Mouse (Mus musculus) hindbrain, embryonic 14.5 days (tissue): Measurements from ENCODE around the gene Gpatch8. TPM values are rescaled to one million over a fixed set of nuclear protein-coding genes. Genes with fewer than 3 reads are reported as not detected.

Experiments
- ATAC-seq: fragments of 200-750 bp; cut with Nextera tagmentation; 2 replicates; pipeline ENCODE4 v1.8.0; 2017; ENCODE audit warnings: moderate number of reproducible peaks, mild to moderate bottlenecking, moderate TSS enrichment, moderate library complexity; ENCODE audit not compliant: low FRiP score
- DNase-seq: peaks from one replicate; pipeline ENCODE4 v3.0.0-alpha.2; 2015; ENCODE audit warnings: low spot score
- H3K27ac ChIP-seq: fragments of 300-500 bp; sonication (generic); 2 replicates; pipeline ENCODE4 v1.5.1; 2014; ENCODE audit warnings: mild to moderate bottlenecking, moderate library complexity
- H3K27me3 ChIP-seq: fragments of 300-500 bp; sonication (generic); 2 replicates; pipeline ENCODE4 v1.6.1; 2014; ENCODE audit warnings: mild to moderate bottlenecking, low read length, mixed read lengths; ENCODE audit not compliant: control insufficient read depth, insufficient read depth
- H3K36me3 ChIP-seq: fragments of 300-500 bp; sonication (generic); replicated peaks from 2 replicates; pipeline ENCODE4 v1.6.1; 2014; ENCODE audit not compliant: control insufficient read depth, insufficient read depth
- H3K4me1 ChIP-seq: fragments of 300-500 bp; sonication (generic); replicated peaks from 2 replicates; pipeline ENCODE4 v1.6.1; 2014; ENCODE audit warnings: antibody characterized with exemption, low read length, mixed read lengths; ENCODE audit not compliant: control insufficient read depth, insufficient read depth
- H3K4me2 ChIP-seq: fragments of 300-500 bp; sonication (generic); replicated peaks from 2 replicates; pipeline ENCODE4 v1.6.1; 2014; ENCODE audit warnings: mild to moderate bottlenecking, moderate library complexity
- H3K4me3 ChIP-seq: fragments of 300-500 bp; sonication (generic); replicated peaks from 2 replicates; pipeline ENCODE4 v1.5.1; 2014; ENCODE audit warnings: mild to moderate bottlenecking, low read length
- H3K9ac ChIP-seq: fragments of 300-500 bp; sonication (generic); 2 replicates; pipeline ENCODE4 v1.6.1; 2014
- H3K9me3 ChIP-seq: fragments of 300-500 bp; sonication (generic); 2 replicates; pipeline ENCODE4 v1.6.1; 2016; ENCODE audit warnings: low read length; ENCODE audit not compliant: control insufficient read depth
- WGBS: fragments of 180-500 bp; shearing (Covaris S2); extraction: QIAGEN DNeasy Blood & Tissue Kit; methylation state at CpG from one replicate; pipeline ENCODE4 v1.1.7; 2014; 5-methylcytosine and 5-hydroxymethylcytosine counted together
- polyA plus RNA-seq: library from polyadenylated mRNA; unstranded; fragments of >200 nt; fragmentation: Nextera tagmentation; extraction: Ambion mirVana; gene quantifications from 2 replicates; pipeline ENCODE4 v1.2.1, GENCODE M21; 2014

Gene Gpatch8
- 48.2 and 55.3 TPM in 2 replicates for polyA plus RNA-seq

DNA sequence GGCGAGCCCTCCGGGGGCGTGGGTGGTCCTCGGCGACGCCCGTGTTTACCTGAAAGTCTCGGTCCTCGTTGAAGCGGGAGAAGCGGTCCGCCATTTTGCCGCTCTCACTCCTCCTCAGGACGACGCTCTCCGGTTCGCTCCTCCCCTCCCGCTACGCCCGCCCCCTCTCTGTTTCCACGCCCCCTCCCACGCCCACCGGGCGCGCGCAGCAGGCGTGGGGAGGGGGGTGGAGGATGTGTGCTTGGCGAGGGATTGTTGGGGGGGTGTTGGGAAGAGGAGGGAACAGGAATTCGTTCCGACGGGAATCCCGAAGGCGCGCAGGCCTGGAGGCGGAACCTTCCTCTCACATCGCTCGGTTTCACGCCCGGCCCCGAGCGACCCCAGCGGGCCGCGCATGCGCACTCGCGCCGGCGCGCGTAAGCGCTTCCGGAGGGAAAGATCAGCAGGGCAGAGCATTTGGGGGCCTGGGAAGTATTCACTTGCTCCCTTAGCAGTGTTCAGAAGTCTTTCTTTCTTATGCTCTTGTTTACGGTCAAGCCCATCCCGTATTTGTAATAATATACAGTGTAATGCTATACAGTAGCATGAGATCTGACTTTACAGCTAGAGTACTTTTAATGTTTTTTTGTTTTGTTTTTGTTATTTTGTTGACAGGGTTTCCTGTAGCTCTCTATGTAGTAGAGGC, at the start of gene Gpatch8:
Gpatch8 (minus strand) TSS at position 362 of the 685 bp plus-strand sequence.
- H3K4me2 ChIP-seq: peak within 1 kb of the TSS; percentile 63
- ATAC-seq (peak; percentile 97), DNase-seq (peak; percentile 97)
- peaks cover 31% of the 10 kb centered on the region for H3K4me1 ChIP-seq
- peak within 1 kb of the TSS; percentile 97 for H3K9ac ChIP-seq
- under 1% methylated on average over 55 of the region's 55 CpGs for WGBS
- H3K4me3 ChIP-seq: peak within 1 kb of the TSS; percentile 93
- peak within 1 kb of the TSS; percentile 96 for H3K27ac ChIP-seq
- no peaks in the 10 kb centered on the region for H3K36me3 ChIP-seq
- no peaks in the 10 kb centered on the region for H3K27me3 ChIP-seq
- no peaks in the 10 kb centered on the region for H3K9me3 ChIP-seq

DNA sequence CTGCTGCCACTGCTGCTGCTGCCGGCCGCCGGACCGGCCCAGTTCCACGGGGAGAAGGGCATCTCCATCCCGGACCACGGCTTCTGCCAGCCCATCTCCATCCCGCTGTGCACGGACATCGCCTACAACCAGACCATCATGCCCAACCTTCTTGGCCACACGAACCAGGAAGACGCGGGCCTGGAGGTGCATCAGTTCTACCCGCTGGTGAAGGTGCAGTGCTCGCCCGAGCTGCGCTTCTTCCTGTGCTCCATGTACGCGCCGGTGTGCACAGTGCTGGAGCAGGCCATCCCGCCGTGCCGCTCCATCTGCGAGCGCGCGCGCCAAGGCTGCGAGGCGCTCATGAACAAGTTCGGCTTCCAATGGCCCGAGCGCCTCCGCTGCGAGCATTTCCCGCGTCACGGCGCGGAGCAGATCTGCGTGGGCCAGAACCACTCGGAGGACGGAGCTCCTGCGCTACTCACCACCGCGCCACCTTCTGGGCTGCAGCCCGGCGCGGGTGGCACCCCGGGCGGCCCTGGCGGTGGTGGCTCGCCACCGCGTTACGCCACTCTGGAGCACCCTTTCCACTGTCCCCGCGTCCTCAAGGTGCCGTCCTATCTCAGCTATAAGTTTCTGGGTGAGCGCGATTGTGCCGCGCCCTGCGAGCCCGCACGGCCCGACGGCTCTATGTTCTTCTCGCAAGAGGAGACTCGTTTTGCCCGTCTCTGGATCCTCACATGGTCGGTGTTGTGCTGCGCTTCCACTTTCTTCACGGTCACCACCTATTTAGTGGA, 48.8 kb upstream of the Gpatch8 start:
- under 1% methylated on average over 74 of the region's 74 CpGs for WGBS
- peaks cover 21% of the 10 kb centered on the region; the same call in 1 of the 2 replicates for H3K4me1 ChIP-seq
- peak overlapping the region; percentile 75 for H3K4me3 ChIP-seq
- no peaks in the 10 kb centered on the region for H3K36me3 ChIP-seq
- H3K27ac ChIP-seq: peak overlapping the region; percentile 86
- DNase-seq (peak; percentile 67), ATAC-seq (peak; percentile 32)
- H3K9me3 ChIP-seq: no peaks in the 10 kb centered on the region
- H3K27me3 ChIP-seq: peaks cover 10% of the 10 kb centered on the region; the same call in 1 of the 2 replicates
- H3K4me2 ChIP-seq: peak overlapping the region; percentile 89
- H3K9ac ChIP-seq: peak overlapping the region; percentile 71

DNA sequence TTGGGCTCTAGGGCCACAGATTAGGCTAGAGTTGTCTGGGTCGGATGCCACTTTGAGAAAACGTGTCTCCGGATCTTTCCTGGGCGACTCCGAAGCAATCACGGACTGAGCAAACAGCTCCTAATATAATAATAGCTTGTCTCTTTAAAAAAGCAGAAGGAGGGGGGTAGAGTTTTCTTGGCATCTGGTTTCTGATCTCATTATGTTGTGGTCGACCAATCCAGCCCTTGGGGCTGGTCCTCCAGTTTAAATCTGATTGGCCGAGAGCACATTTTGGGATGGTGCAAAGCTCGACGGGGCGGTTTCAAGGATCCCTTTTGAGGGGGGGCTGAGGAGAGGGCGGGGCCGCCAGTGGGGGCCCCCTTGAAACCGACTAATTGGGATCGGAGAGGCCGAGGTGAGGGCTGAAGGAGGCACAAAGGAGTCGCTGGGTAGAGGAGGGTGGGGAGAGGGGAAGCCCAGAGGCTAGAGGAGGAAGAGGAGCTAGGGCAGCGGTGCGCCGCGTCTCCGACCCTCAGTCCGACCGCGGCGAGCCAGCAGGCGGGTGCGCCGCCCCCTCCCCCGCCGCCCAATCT, 47.9 kb upstream of the Gpatch8 start, which contains the start of gene Fzd2:
Fzd2 (plus strand) TSS at position 387 of the 575 bp plus-strand sequence.
- under 1% methylated on average over 31 of the region's 31 CpGs for WGBS
- Histone ChIP-seq H3K9me3 (no peaks in the 10 kb centered on the region), H3K4me1 (peaks cover 19% of the 10 kb centered on the region; the same call in 1 of the 2 replicates), H3K27me3 (peaks cover 10% of the 10 kb centered on the region; the same call in 1 of the 2 replicates), H3K4me2 (peak within 1 kb of the TSS; percentile 89), H3K4me3 (peak within 1 kb of the TSS; percentile 75), H3K27ac (peak within 1 kb of the TSS; percentile 86), H3K36me3 (no peaks in the 10 kb centered on the region), H3K9ac (peak within 1 kb of the TSS; percentile 71)
- ATAC-seq: peak; percentile 95
- DNase-seq: peak; percentile 90

DNA sequence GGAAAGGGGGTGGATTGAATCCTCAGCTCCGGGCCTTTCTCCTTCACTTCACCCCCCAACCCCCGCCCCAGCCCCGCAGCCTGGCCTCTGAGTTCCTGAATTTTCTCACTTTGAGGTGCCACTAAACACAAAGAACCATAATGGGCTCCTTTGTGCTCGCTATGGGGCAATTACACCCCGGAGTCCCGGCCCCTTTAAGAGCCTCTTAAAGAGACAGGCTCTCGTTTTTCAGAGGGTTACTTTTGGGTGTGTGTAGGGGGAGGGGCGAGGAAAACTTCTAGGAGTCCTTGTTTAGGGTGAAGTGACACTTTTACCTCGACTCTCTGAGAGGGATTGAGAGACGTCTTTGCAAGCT, 47.3 kb upstream of the Gpatch8 start:
- Histone ChIP-seq H3K4me3 (peak overlapping the region; percentile 75), H3K4me2 (peak overlapping the region; percentile 89), H3K27me3 (peaks cover 10% of the 10 kb centered on the region; the same call in 1 of the 2 replicates), H3K36me3 (no peaks in the 10 kb centered on the region), H3K27ac (peak overlapping the region; percentile 86), H3K9ac (peak overlapping the region; percentile 52; the same call in 1 of the 2 replicates), H3K9me3 (no peaks in the 10 kb centered on the region), H3K4me1 (peaks cover 18% of the 10 kb centered on the region; the same call in 1 of the 2 replicates)
- DNase-seq (peak; percentile 66), ATAC-seq (peak; percentile 46)
- WGBS: 3% methylated on average over 10 of the region's 10 CpGs

DNA sequence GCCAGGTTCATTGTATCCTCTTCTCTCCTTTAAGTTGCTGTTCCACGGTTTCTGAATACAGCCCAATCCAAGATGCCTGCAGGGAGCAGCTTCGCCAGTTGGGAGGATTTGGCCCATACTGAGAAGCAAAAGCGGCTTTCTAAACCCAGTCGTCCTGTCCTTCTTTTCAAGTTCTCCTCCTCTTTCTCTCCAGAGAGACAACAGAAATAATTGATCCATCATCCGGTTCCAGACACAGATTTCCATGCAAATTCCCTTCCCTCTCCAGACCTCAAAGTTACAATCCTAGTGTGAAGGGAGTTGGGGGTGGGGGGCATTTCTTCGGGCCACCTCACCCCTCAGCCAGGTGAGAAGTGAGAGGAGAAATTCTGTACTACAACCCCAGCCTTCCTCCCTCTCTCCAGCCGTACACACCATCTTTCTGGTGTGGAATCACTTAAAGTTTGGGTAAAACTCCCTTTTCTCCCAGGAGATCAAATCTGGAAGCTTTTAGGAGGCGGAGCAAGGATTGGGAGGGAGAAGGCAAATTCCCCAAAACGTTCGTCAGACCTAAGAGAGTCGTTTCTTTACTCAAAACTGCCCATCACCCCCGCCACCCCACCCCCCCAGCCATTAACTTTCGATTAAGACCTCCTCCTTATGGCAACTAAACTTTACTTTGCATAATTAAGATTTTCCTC, 46.8 kb upstream of the Gpatch8 start:
- H3K9ac ChIP-seq: peak overlapping the region; percentile 52; the same call in 1 of the 2 replicates
- DNase-seq: no peak
- peak overlapping the region; percentile 89 for H3K4me2 ChIP-seq
- peaks cover 10% of the 10 kb centered on the region; the same call in 1 of the 2 replicates for H3K27me3 ChIP-seq
- H3K36me3 ChIP-seq: no peaks in the 10 kb centered on the region
- H3K27ac ChIP-seq: peak overlapping the region; percentile 86
- ATAC-seq: no peak
- H3K4me1 ChIP-seq: peaks cover 18% of the 10 kb centered on the region; the same call in 1 of the 2 replicates
- H3K4me3 ChIP-seq: peak overlapping the region; percentile 75
- WGBS: under 1% methylated on average over 13 of the region's 13 CpGs
- H3K9me3 ChIP-seq: no peaks in the 10 kb centered on the region

DNA sequence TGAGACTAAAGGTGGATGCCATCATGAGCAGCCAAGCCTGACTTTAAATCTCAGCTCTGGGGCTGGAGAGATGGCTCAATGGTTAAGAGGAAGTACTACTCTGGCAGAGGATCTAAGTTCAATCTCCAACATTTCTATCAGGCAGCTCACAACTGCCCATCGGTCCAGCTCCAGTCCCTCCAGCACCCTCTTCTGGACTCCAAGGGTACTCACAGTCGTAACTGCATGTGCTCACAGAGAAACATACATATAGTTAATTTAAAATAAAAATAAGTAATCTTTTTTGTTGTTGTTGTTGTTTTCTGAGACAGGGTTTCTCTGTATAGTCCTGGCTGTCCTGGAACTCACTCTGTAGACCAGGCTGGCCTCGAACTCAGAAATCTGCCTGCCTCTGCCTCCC, 43.7 kb upstream of the Gpatch8 start:
- ATAC-seq (no peak), DNase-seq (no peak)
- no peaks in the 10 kb centered on the region for H3K27me3 ChIP-seq
- no peaks in the 10 kb centered on the region for H3K4me1 ChIP-seq
- H3K9ac ChIP-seq: no peak overlapping the region
- H3K36me3 ChIP-seq: no peaks in the 10 kb centered on the region
- H3K4me3 ChIP-seq: no peak overlapping the region
- H3K4me2 ChIP-seq: no peak overlapping the region
- H3K27ac ChIP-seq: no peak overlapping the region
- 89% methylated on average over 3 of the region's 3 CpGs for WGBS
- no peaks in the 10 kb centered on the region for H3K9me3 ChIP-seq

DNA sequence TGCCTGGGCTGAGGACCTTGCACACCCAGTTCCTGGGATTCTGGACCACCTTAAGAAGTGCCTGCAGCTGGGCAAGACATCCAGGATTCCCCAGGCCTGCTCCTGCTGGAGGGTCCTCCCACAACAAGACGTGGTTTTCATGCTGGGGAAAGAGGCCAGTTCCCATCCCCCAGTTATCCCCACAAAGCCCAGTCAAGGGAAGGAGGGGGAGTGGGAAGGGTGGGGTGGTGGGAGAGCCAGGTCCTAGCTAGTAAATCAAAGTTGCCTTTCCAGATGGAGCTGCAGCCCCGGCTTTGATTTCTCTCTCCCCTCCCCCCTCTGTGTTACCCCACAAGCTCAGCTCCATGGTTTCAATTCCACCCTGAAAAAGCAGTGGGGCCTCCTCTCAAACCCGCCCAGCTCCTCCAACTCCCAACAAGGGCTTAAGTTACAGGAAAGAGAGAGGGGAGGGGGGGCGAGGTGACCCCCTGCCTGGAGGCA, 39.2 kb upstream of the Gpatch8 start:
- Histone ChIP-seq H3K9ac (no peak overlapping the region), H3K27me3 (no peaks in the 10 kb centered on the region), H3K4me1 (no peaks in the 10 kb centered on the region), H3K27ac (no peak overlapping the region), H3K4me2 (no peak overlapping the region), H3K4me3 (no peak overlapping the region), H3K9me3 (no peaks in the 10 kb centered on the region), H3K36me3 (no peaks in the 10 kb centered on the region)
- WGBS: 11% methylated on average over 3 of the region's 4 CpGs
- no peak for DNase-seq
- ATAC-seq: no peak

DNA sequence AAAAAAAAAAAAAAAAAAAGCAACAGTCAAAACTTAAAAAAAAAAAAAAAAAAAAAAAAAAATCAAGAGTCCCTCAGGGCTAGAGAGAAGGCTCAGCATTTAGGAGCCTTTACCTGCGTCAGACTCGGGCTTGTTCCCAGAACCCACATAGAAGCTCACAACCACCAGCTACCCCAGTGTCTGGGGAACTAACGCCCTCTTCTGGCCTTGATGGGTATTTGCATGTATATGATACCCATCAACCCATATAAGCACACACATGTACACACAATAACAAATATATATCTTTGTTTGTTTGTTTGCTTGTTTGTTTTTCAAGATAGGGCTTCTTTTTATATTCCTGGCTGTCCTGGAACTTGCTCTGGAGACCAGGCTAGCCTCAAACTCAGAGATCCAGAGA, 31.4 kb upstream of the Gpatch8 start:
- Histone ChIP-seq H3K27ac (no peak overlapping the region), H3K4me1 (no peaks in the 10 kb centered on the region), H3K4me3 (no peak overlapping the region), H3K36me3 (no peaks in the 10 kb centered on the region), H3K9ac (no peak overlapping the region), H3K4me2 (no peak overlapping the region), H3K27me3 (no peaks in the 10 kb centered on the region), H3K9me3 (no peaks in the 10 kb centered on the region)
- no peak for ATAC-seq
- WGBS: 69% methylated on average over 3 of the region's 3 CpGs
- no peak for DNase-seq
